Mouse (Mus musculus): Measurements from ENCODE around the gene Cckbr.

Cckbr gene

GRCm38 (mm10) chr7:105425424-105426043 lies at the start of gene Cckbr:
Cckbr (plus strand) TSS chr7:105425731.
- DNase-seq = no peak

- DNase-seq = no peak
These were observed 45.2 kb upstream of the Cckbr start for GRCm38 (mm10) chr7:105380329-105380728.

GRCm38 (mm10) chr7:105387696-105388095 lies 37.8 kb upstream of the Cckbr start:
- no peak for DNase-seq

GRCm38 (mm10) chr7:105390236-105390635 lies 35.3 kb upstream of the Cckbr start:
- DNase-seq = no peak

GRCm38 (mm10) chr7:105394606-105395005 lies 30.9 kb upstream of the Cckbr start:
- no peak for DNase-seq

GRCm38 (mm10) chr7:105395131-105395820 lies 30.3 kb upstream of the Cckbr start:
- peak; percentile 12 for DNase-seq

- DNase-seq = no peak
These were observed 29.4 kb upstream of the Cckbr start for GRCm38 (mm10) chr7:105396126-105396525.

- DNase-seq = no peak
These were observed 26.2 kb upstream of the Cckbr start for GRCm38 (mm10) chr7:105399058-105399934.

- peak; percentile 97 for DNase-seq
These were observed 25.5 kb upstream of the Cckbr start, which contains the start of gene Fam160a2 for GRCm38 (mm10) chr7:105399935-105400624. Fam160a2 (minus strand) TSS chr7:105400054.

- no peak for DNase-seq
These were observed 21.3 kb upstream of the Cckbr start, which contains the start of gene Cnga4 for GRCm38 (mm10) chr7:105404268-105404667. Cnga4 (plus strand) TSS chr7:105404568.

- no peak for DNase-seq
These were observed 19.2 kb upstream of the Cckbr start for GRCm38 (mm10) chr7:105406322-105406721.

GRCm38 (mm10) chr7:105411874-105412632 lies 13.5 kb upstream of the Cckbr start:
- DNase-seq = peak; percentile 57

- DNase-seq = no peak
These were observed 11.1 kb upstream of the Cckbr start for GRCm38 (mm10) chr7:105414385-105414784.

GRCm38 (mm10) chr7:105416529-105416928 lies 9.0 kb upstream of the Cckbr start:
- DNase-seq = no peak

- no peak for DNase-seq
These were observed 7.4 kb upstream of the Cckbr start for GRCm38 (mm10) chr7:105418106-105418505.

GRCm38 (mm10) chr7:105420903-105421302 lies 4.6 kb upstream of the Cckbr start:
- DNase-seq = no peak

- no peak for DNase-seq
These were observed 1.2 kb upstream of the Cckbr start for GRCm38 (mm10) chr7:105424368-105424767.

- no peak for DNase-seq
These were observed 520 bp downstream of the Cckbr start for GRCm38 (mm10) chr7:105426051-105426450.

- DNase-seq = no peak
These were observed 6.5 kb downstream of the Cckbr start for GRCm38 (mm10) chr7:105432058-105432457.

- DNase-seq = no peak
These were observed 8.3 kb downstream of the Cckbr start for GRCm38 (mm10) chr7:105433859-105434258.

- no peak for DNase-seq
These were observed 9.3 kb downstream of the Cckbr start for GRCm38 (mm10) chr7:105434798-105435197.
